Mouse (Mus musculus) c-Kit-negative CD71-positive TER-119-positive erythroid progenitor cells, embryonic 14.5 days (primary cell): ENCODE measurements around the gene Hist2h2be.
"Not testable (repeated sequence)": the region's sequence is repeated elsewhere in the genome, so short reads cannot be mapped to it uniquely, and the experiment has no call there.

Experiments
- DNase-seq: peaks from one replicate; pipeline ENCODE4 v3.0.0-alpha.2; 2013; ENCODE audit warnings: low read depth, low spot score

Hist2h2be gene

GRCm38 (mm10) chr3:96238954-96239793 is 18.3 kb downstream of the Hist2h2be start, which contains the start of gene Hist2h3c2:
Gene Hist2h3c2, minus strand, starts transcription at chr3:96239127.
- DNase-seq = not testable (repeated sequence)

GRCm38 (mm10) chr3:96239949-96240798 is 19.3 kb downstream of the Hist2h2be start, which contains the start of gene Hist2h2aa2:
Gene Hist2h2aa2, minus strand, starts transcription at chr3:96240276.
- not testable (repeated sequence) for DNase-seq

- no peak for DNase-seq
These were observed 19.9 kb downstream of the Hist2h2be start for GRCm38 (mm10) chr3:96240799-96241197.

GRCm38 (mm10) chr3:96243921-96244572 is 23.1 kb downstream of the Hist2h2be start:
- no peak for DNase-seq

- peak; percentile 62 for DNase-seq
These were observed 24.3 kb downstream of the Hist2h2be start, which contains the start of gene Hist2h2aa1 for GRCm38 (mm10) chr3:96245003-96245886. Gene Hist2h2aa1, plus strand, starts transcription at chr3:96245497.

GRCm38 (mm10) chr3:96246018-96246417 is 25.1 kb downstream of the Hist2h2be start:
- DNase-seq = not testable (repeated sequence)

GRCm38 (mm10) chr3:96246427-96246856 is 25.5 kb downstream of the Hist2h2be start, which contains the start of gene Hist2h3c1:
Gene Hist2h3c1, plus strand, starts transcription at chr3:96246685.
- not testable (repeated sequence) for DNase-seq

GRCm38 (mm10) chr3:96247356-96248140 is 26.6 kb downstream of the Hist2h2be start:
- no peak for DNase-seq

GRCm38 (mm10) chr3:96248141-96249033 is 27.5 kb downstream of the Hist2h2be start:
- DNase-seq = no peak

GRCm38 (mm10) chr3:96249034-96249345 is 28.1 kb downstream of the Hist2h2be start:
- no peak for DNase-seq

GRCm38 (mm10) chr3:96250890-96251289 is 30.0 kb downstream of the Hist2h2be start:
- DNase-seq = no peak

- DNase-seq = no peak
These were observed 30.9 kb downstream of the Hist2h2be start for GRCm38 (mm10) chr3:96251787-96252186.

GRCm38 (mm10) chr3:96254683-96255355 is 33.9 kb downstream of the Hist2h2be start:
- DNase-seq = no peak

GRCm38 (mm10) chr3:96255926-96256593 is 35.1 kb downstream of the Hist2h2be start:
- DNase-seq = no peak

- no peak for DNase-seq
These were observed 36.3 kb downstream of the Hist2h2be start for GRCm38 (mm10) chr3:96257190-96257589.

- DNase-seq = no peak
These were observed 39.3 kb downstream of the Hist2h2be start for GRCm38 (mm10) chr3:96260220-96260619.

- no peak for DNase-seq
These were observed 40.7 kb downstream of the Hist2h2be start for GRCm38 (mm10) chr3:96261623-96262022.
